Mouse (Mus musculus): ENCODE results near the gene Plxna4.

GRCm38 (mm10) chr6:32471639-32472038, 116.4 kb downstream of the Plxna4 start:
- TF ChIP-seq CTCF (IDR thresholded peaks at IDR 0.05; ENCODE audit: borderline replicate concordance, insufficient read depth, low read length) (no peak), POLR2A (IDR thresholded peaks at IDR 0.05; ENCODE audit: low read depth, low read length) (no peak)
